Mouse (Mus musculus): ENCODE measurements around the gene B3gnt2. TPM values are rescaled to one million over a fixed set of nuclear protein-coding genes. Genes with fewer than 3 reads are reported as not detected.

The B3gnt2 gene
- polyA plus RNA-seq, 1 experiment = 7.1 TPM

DNA sequence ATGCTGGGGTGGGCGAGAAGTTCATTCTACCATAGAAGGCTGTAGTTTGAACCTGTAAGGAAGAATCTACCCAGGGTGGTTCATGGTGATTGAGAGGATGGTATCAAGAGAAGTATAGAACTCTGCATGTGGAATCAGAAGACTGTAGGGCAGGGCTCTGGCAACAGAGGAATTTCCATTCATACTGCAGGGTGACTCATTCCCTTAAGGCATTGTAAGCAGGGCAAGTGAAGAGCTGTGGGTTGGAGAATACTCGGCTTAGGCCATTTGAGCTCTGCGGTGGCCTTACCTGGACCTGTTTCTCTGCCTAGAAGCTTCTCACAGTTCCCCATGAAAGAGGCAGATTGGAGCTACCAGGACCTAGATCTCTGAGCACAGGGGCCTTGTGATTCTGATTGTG is 49.3 kb downstream of the B3gnt2 start:
- Histone ChIP-seq H3K4me3 (replicated peaks; ENCODE audit: insufficient read depth, low read depth, low read length) (no peak overlapping the region), H3K27ac (ENCODE audit: insufficient read depth, low read length) (no peak overlapping the region)
- 94% methylated on average over 3 of the region's 3 CpGs for WGBS

DNA sequence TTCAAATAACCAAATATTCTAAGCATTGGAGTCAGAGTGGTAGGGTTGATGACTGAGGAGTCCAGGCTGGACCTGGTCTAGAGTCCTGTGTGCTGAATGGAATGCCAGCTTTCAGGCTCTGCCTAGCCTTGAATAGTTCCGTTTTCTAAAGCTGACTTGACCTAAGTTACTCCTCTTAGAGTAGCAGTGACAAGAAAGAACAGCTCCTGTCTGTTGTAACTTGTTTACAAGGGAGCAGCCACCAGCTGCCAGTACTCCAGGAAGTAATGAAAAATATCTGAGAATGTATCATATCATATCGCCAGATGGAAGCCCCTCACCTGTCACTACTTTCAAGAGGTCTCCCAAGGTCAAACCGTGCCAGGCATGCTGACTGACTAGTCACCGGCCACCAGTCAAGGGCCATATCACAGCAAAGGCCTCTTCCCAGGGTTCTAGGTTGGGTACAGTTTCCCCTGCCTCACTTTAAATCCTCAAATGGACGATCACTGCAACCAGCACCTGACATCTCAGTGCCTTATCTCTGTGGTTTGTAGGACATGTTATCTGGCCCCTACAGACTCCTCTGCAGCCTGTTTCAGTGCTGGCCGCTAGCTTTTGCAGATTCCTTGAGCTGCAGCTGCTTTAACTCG is 51.2 kb downstream of the B3gnt2 start:
- H3K27me3 ChIP-seq (ENCODE audit: control insufficient read depth, insufficient read depth, low read length) = no peaks in the 10 kb centered on the region; the same call in 1 of the 2 replicates
- no peak for DNase-seq
- no peak overlapping the region for H3K4me3 ChIP-seq (replicated peaks; ENCODE audit: insufficient read depth, low read depth, low read length)
- no peak overlapping the region for H3K27ac ChIP-seq (ENCODE audit: insufficient read depth, low read length)
- TF ChIP-seq CTCF (IDR thresholded peaks at IDR 0.05; ENCODE audit: borderline replicate concordance, insufficient read depth, low read depth, low read length) (no peak), POLR2A (IDR thresholded peaks at IDR 0.05; ENCODE audit: borderline replicate concordance, insufficient read depth, low read length) (no peak)
- 90% methylated on average over 7 of the region's 7 CpGs for WGBS
- no peaks in the 10 kb centered on the region for H3K4me1 ChIP-seq (ENCODE audit: control insufficient read depth, insufficient read depth, low read length)

More for the DNA sequence above, 49.3 kb downstream of the B3gnt2 start:
- DNase-seq = no peak
- no peaks in the 10 kb centered on the region for H3K4me1 ChIP-seq (ENCODE audit: control insufficient read depth, insufficient read depth, low read length)
- H3K27me3 ChIP-seq (ENCODE audit: control insufficient read depth, insufficient read depth, low read length) = no peaks in the 10 kb centered on the region; the same call in 1 of the 2 replicates
- TF ChIP-seq POLR2A (IDR thresholded peaks at IDR 0.05; ENCODE audit: borderline replicate concordance, insufficient read depth, low read length) (no peak), CTCF (IDR thresholded peaks at IDR 0.05; ENCODE audit: borderline replicate concordance, insufficient read depth, low read depth, low read length) (no peak)

DNA sequence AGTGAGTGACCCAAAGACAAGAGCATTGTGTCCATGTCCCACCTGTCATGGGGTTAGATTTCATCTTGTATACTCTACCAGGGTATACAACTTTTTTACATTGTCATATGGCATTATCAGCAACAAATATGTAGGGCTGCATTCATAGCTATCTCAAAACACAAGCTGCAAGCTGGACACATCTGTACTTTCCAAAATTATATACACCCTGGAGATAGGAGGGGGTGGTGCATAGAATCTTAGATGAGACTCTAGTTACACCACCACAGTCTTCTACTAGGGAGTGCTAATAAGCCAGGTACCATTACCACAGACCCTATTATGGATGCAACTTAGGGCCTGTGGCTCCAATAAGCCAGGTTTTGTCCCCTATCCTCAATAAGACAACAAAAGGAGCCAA is 52.7 kb downstream of the B3gnt2 start:
- no peaks in the 10 kb centered on the region for H3K4me1 ChIP-seq (ENCODE audit: control insufficient read depth, insufficient read depth, low read length)
- no peaks in the 10 kb centered on the region; the same call in 1 of the 2 replicates for H3K27me3 ChIP-seq (ENCODE audit: control insufficient read depth, insufficient read depth, low read length)
- H3K27ac ChIP-seq (ENCODE audit: insufficient read depth, low read length) = no peak overlapping the region
- no peak for TF ChIP-seq POLR2A (IDR thresholded peaks at IDR 0.05; ENCODE audit: borderline replicate concordance, insufficient read depth, low read length)
- TF ChIP-seq CTCF (IDR thresholded peaks at IDR 0.05; ENCODE audit: borderline replicate concordance, insufficient read depth, low read depth, low read length) = no peak
- no peak overlapping the region for H3K4me3 ChIP-seq (replicated peaks; ENCODE audit: insufficient read depth, low read depth, low read length)
- DNase-seq = no peak

DNA sequence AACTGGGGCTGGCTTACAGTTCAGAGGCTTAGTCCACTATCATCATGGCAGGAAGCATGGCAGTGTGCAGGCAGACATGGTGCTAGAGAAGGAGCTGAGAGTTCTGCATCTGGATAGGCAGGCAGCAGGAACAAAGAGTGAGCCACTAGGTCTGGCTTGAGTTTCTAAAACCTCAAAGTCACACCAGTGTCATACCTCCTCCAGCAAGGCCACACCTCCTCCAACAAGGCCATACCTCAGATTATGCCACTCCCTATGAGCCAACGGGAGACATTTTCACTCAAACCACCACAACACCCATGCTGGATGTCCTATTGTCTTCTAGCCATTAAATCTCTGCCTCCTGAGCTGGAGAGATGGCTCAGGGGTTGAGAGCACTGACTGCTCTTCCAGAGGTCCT is 55.6 kb downstream of the B3gnt2 start:
- no peak overlapping the region for H3K27ac ChIP-seq (ENCODE audit: insufficient read depth, low read length)
- H3K4me3 ChIP-seq (replicated peaks; ENCODE audit: insufficient read depth, low read depth, low read length) = no peak overlapping the region
- DNase-seq = no peak
- no peaks in the 10 kb centered on the region; the same call in 1 of the 2 replicates for H3K27me3 ChIP-seq (ENCODE audit: control insufficient read depth, insufficient read depth, low read length)
- no peak for TF ChIP-seq POLR2A (IDR thresholded peaks at IDR 0.05; ENCODE audit: borderline replicate concordance, insufficient read depth, low read length)
- TF ChIP-seq CTCF (IDR thresholded peaks at IDR 0.05; ENCODE audit: borderline replicate concordance, insufficient read depth, low read depth, low read length) = no peak
- 96% methylated on average over 1 of the region's 1 CpGs for WGBS
- H3K4me1 ChIP-seq (ENCODE audit: control insufficient read depth, insufficient read depth, low read length) = no peaks in the 10 kb centered on the region

DNA sequence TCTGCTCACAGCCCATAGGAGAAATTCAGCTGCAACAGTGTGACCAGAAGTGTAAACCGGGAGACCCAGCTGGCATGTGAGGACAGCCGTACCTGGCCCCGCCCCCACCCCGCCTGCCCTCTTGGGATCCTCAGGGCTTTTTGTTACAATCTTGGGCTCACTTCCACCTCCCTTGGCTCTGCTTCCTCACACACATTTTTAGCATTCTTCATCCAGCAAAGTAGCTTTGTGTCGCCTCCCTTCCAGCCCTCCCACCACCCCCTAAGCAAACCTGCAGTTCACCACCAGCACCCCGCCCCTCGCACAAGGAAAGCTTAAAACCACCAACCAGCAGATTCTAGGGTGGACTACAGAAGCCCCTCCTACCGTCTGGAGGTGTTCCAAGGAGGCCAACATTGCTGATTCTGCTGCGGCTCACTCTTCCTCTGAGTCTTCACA is 60.8 kb downstream of the B3gnt2 start:
- WGBS = 27% methylated on average over 9 of the region's 9 CpGs
- Histone ChIP-seq H3K27ac (ENCODE audit: insufficient read depth, low read length) (no peak overlapping the region), H3K4me3 (replicated peaks; ENCODE audit: insufficient read depth, low read depth, low read length) (no peak overlapping the region), H3K27me3 (ENCODE audit: control insufficient read depth, insufficient read depth, low read length) (no peaks in the 10 kb centered on the region; the same call in 1 of the 2 replicates), H3K4me1 (ENCODE audit: control insufficient read depth, insufficient read depth, low read length) (no peaks in the 10 kb centered on the region; the same call in 1 of the 2 replicates)
- DNase-seq = no peak
- no peak for TF ChIP-seq POLR2A (IDR thresholded peaks at IDR 0.05; ENCODE audit: borderline replicate concordance, insufficient read depth, low read length)
- no peak for TF ChIP-seq CTCF (IDR thresholded peaks at IDR 0.05; ENCODE audit: borderline replicate concordance, insufficient read depth, low read depth, low read length)

DNA sequence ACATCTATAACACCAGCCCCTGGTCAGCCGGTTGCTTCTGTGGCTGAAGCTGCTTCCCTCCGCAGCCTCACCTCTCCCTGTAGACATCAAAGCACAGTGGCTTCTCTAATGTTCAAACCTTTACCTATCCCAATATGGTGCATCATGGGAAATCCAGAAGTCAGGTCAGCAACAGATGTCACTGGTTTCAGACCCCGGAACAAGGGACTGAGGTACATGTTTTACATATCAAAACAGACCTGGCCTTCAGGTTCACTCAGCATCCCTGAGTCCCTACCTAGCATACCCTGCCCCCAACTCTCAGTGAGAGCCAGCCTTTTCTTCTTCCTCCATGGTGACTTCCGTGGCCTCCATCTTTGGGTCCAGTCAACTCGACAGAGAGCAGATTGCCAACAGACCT is 61.8 kb downstream of the B3gnt2 start:
- Histone ChIP-seq H3K4me1 (ENCODE audit: control insufficient read depth, insufficient read depth, low read length) (no peaks in the 10 kb centered on the region; the same call in 1 of the 2 replicates), H3K27me3 (ENCODE audit: control insufficient read depth, insufficient read depth, low read length) (no peaks in the 10 kb centered on the region; the same call in 1 of the 2 replicates), H3K4me3 (replicated peaks; ENCODE audit: insufficient read depth, low read depth, low read length) (no peak overlapping the region), H3K27ac (ENCODE audit: insufficient read depth, low read length) (no peak overlapping the region)
- WGBS = 86% methylated on average over 5 of the region's 5 CpGs
- no peak for DNase-seq
- TF ChIP-seq POLR2A (IDR thresholded peaks at IDR 0.05; ENCODE audit: borderline replicate concordance, insufficient read depth, low read length) (no peak), CTCF (IDR thresholded peaks at IDR 0.05; ENCODE audit: borderline replicate concordance, insufficient read depth, low read depth, low read length) (no peak)

DNA sequence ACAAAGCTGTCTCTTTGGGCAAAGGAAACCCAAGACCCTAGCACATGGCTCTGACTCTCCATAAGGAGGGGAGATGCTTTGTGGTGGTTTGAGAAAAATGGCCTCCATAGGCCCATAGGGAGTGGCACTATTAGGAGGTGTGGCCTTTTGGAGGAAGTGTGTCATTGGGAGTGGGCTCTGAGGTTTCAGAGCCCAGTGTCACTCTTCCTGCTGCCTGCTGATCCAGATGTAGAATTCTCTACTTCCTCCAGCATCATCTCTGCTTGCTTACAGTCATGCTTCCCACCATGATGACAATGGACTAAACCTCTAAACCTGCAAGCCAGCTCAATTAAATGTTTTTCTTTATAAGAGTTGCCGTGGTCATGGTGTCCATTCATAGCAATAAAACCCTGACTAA is 66.0 kb downstream of the B3gnt2 start:
- no peak overlapping the region for H3K27ac ChIP-seq (ENCODE audit: insufficient read depth, low read length)
- no peaks in the 10 kb centered on the region; the same call in 1 of the 2 replicates for H3K4me1 ChIP-seq (ENCODE audit: control insufficient read depth, insufficient read depth, low read length)
- TF ChIP-seq CTCF (IDR thresholded peaks at IDR 0.05; ENCODE audit: borderline replicate concordance, insufficient read depth, low read depth, low read length) = no peak
- H3K4me3 ChIP-seq (replicated peaks; ENCODE audit: insufficient read depth, low read depth, low read length) = no peak overlapping the region
- H3K27me3 ChIP-seq (ENCODE audit: control insufficient read depth, insufficient read depth, low read length) = no peaks in the 10 kb centered on the region
- no peak for DNase-seq
- 93% methylated on average over 1 of the region's 1 CpGs for WGBS

DNA sequence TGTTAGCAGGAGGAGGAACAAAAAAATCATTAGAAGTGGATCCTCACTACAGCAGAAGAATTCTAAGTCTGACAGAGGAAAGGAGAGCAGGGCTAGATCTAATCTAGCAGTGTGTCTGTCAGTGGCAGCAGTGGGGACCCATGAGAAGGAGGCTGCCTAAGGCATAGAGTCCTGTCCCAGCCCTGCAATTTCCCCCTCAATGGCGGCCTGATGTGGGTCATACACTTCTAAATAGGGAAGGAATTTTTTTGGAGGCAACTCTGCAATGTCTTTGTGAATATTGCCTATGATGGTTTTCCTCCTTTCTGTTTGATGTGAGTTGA is 66.9 kb downstream of the B3gnt2 start:
- Histone ChIP-seq H3K27me3 (ENCODE audit: control insufficient read depth, insufficient read depth, low read length) (no peaks in the 10 kb centered on the region; the same call in 1 of the 2 replicates), H3K4me1 (ENCODE audit: control insufficient read depth, insufficient read depth, low read length) (no peaks in the 10 kb centered on the region), H3K27ac (ENCODE audit: insufficient read depth, low read length) (no peak overlapping the region), H3K4me3 (replicated peaks; ENCODE audit: insufficient read depth, low read depth, low read length) (no peak overlapping the region)
- 100% methylated on average over 1 of the region's 1 CpGs for WGBS
- DNase-seq = no peak
- no peak for TF ChIP-seq CTCF (IDR thresholded peaks at IDR 0.05; ENCODE audit: borderline replicate concordance, insufficient read depth, low read depth, low read length)
- no peak for TF ChIP-seq POLR2A (IDR thresholded peaks at IDR 0.05; ENCODE audit: borderline replicate concordance, insufficient read depth, low read length)
